In the genomic region with DNA sequence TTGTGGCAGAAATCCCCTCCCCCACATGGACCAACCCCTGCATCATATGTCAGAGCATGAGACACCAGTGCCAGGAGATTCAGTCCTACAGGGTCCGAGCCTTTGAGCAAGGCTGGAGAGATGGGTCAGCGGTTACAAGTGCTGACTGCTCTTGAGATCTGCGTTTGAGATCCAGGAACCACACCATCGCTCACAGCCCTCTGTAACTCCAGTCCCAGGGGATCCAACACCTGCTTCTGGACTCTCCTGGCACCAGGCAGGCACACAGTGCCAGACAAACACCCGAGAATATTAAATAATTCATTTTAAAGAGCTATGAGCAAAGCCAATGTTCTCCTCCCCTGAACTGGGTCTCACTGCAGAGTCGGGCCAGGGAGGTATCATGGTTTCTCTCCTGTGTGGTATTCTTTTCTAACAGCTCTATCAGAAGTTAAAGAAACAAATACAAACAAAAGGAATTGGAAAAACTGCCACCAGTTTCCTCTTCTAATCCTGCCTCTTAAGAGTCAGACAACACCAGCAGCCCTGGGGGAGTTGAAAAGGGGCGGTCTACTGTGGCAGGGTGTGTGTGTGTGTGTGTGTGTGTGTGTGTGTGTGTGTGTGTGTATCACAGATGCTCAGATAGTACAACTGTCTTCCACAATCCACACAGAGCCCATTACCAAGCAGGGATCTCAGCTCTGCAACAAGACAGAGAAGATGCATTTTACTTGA, we compare ENCODE assay signal across 16 mouse cellular contexts. TPM values are rescaled to one million over a fixed set of nuclear protein-coding genes. Genes with fewer than 3 reads are reported as not detected.
A peak's percentile ranks its signal among the peaks of the same experiment; 100 is the strongest.
DNase-seq lines count a peak whose midpoint lies in the region; ATAC-seq and TF ChIP-seq lines count a peak whose summit lies in the region.
"Had no signal": no experiment of that assay in that cellular context is flagged by ENCODE, and none has a peak within 500 bp of the region (broad histone marks: within the 10 kb centered on the region; RNA-seq: fewer than 3 reads in every experiment).

No protein-coding gene starts in this region.

- peak; percentile 70 for DNase-seq in heart, embryonic 10.5 days (ENCODE audit: low spot score)
- DNase-seq in heart, postnatal 4 days, result no peak
- peak; percentile 14 for DNase-seq in liver, embryonic 11.5 days (ENCODE audit: low spot score)
- no peak for DNase-seq in liver
- peak; percentile 26 for DNase-seq in splenic B cell, adult 2 months (ENCODE audit: low read depth, low spot score)
- no peak for DNase-seq in urinary bladder, postnatal 10 days (ENCODE audit: low spot score)
- no peak for DNase-seq in c-Kit-positive CD71-positive TER-119-positive erythroid progenitor cells, embryonic 14.5 days (ENCODE audit: low spot score)
- DNase-seq: adrenal gland, postnatal 10 days; cerebellum, adult 9-11 months; kidney, adult 2 months; right cerebral cortex, postnatal 14 days had no signal

- peak overlapping the region; percentile 86 for H3K27ac ChIP-seq in heart, embryonic 10.5 days
- no peak overlapping the region for H3K27ac ChIP-seq in liver, embryonic 11.5 days (ENCODE audit: low read depth, low read length)
- H3K27ac ChIP-seq in bone marrow, adult 2 months (ENCODE audit: control insufficient read depth, insufficient read depth, low read depth, low read length, poor library complexity), result peak overlapping the region; percentile 16; the same call in 1 of the 2 replicates
- H3K27ac ChIP-seq: hindbrain, embryonic 12.5 days; limb, embryonic 13.5 days; midbrain, embryonic 12.5 days had no signal

- no peak overlapping the region for H3K9ac ChIP-seq in liver, embryonic 11.5 days (ENCODE audit: low read depth, low read length)
- H3K9ac ChIP-seq: hindbrain, embryonic 12.5 days; limb, embryonic 13.5 days; midbrain, embryonic 12.5 days had no signal

- H3K4me1 ChIP-seq in heart, embryonic 10.5 days, result peaks cover 51% of the 10 kb centered on the region
- peaks cover 20% of the 10 kb centered on the region for H3K4me1 ChIP-seq in liver, embryonic 11.5 days (replicated peaks; ENCODE audit: control insufficient read depth, insufficient read depth, low read length)
- H3K4me1 ChIP-seq in bone marrow, adult 2 months (ENCODE audit: control insufficient read depth, insufficient read depth, low read length), result peaks cover 16% of the 10 kb centered on the region
- H3K4me1 ChIP-seq: hindbrain, embryonic 12.5 days had no signal

- H3K4me2 ChIP-seq in liver, embryonic 11.5 days, result no peak overlapping the region
- H3K4me2 ChIP-seq: hindbrain, embryonic 12.5 days; limb, embryonic 13.5 days; midbrain, embryonic 12.5 days had no signal

- ATAC-seq in liver, embryonic 11.5 days (replicated peaks; ENCODE audit: low FRiP score), result no peak
- ATAC-seq: forebrain, embryonic 14.5 days had no signal

- 43% methylated on average over 7 of the region's 7 CpGs for WGBS in heart, embryonic 10.5 days
- WGBS in liver, embryonic 11.5 days, result 65% methylated on average over 7 of the region's 7 CpGs
- 67% methylated on average over 7 of the region's 7 CpGs for WGBS in bone marrow, adult 2 months

- TF ChIP-seq CTCF in bone marrow, adult 2 months (IDR thresholded peaks at IDR 0.05; ENCODE audit: control insufficient read depth, insufficient read depth, low read length), result no peak

- H3K4me3 ChIP-seq in heart, embryonic 10.5 days, result no peak overlapping the region
- no peak overlapping the region for H3K4me3 ChIP-seq in liver, embryonic 11.5 days (ENCODE audit: low read depth, low read length)
- H3K4me3 ChIP-seq in bone marrow, adult 2 months (replicated peaks; ENCODE audit: control insufficient read depth, low read depth, low read length), result no peak overlapping the region
- H3K4me3 ChIP-seq: hindbrain, embryonic 12.5 days; limb, embryonic 13.5 days; midbrain, embryonic 12.5 days had no signal

- no peaks in the 10 kb centered on the region for H3K9me3 ChIP-seq in heart, embryonic 10.5 days
- no peaks in the 10 kb centered on the region for H3K9me3 ChIP-seq in liver, embryonic 11.5 days (ENCODE audit: control insufficient read depth, low read length)
- H3K9me3 ChIP-seq: midbrain, embryonic 12.5 days had no signal

- no peaks in the 10 kb centered on the region for H3K27me3 ChIP-seq in heart, embryonic 10.5 days (ENCODE audit: insufficient read depth, poor library complexity, severe bottlenecking)
- H3K27me3 ChIP-seq in liver, embryonic 11.5 days (replicated peaks; ENCODE audit: control insufficient read depth, insufficient read depth, low read length), result no peaks in the 10 kb centered on the region
- no peaks in the 10 kb centered on the region for H3K27me3 ChIP-seq in splenic B cell, adult 2 months (ENCODE audit: control insufficient read depth, insufficient read depth, low read length, poor library complexity, severe bottlenecking)
- H3K27me3 ChIP-seq: hindbrain, embryonic 12.5 days; limb, embryonic 13.5 days; midbrain, embryonic 12.5 days had no signal

- no peak for TF ChIP-seq POLR2A in bone marrow, adult 2 months (IDR thresholded peaks at IDR 0.05; ENCODE audit: borderline replicate concordance, control insufficient read depth, low read depth, low read length)

- no peaks in the 10 kb centered on the region for H3K36me3 ChIP-seq in heart, embryonic 10.5 days
- no peaks in the 10 kb centered on the region for H3K36me3 ChIP-seq in liver, embryonic 11.5 days (ENCODE audit: control insufficient read depth, insufficient read depth, low read length)
- H3K36me3 ChIP-seq in splenic B cell, adult 2 months (ENCODE audit: control insufficient read depth, insufficient read depth, low read length, poor library complexity, severe bottlenecking), result no peaks in the 10 kb centered on the region
- H3K36me3 ChIP-seq: hindbrain, embryonic 12.5 days; limb, embryonic 13.5 days; midbrain, embryonic 12.5 days had no signal

RNA-seq across cellular contexts. Expression of a gene that starts 47.4 kb away (rescaled TPM):
- 40.8 and 46.6 TPM in 2 replicates for polyA plus RNA-seq in heart, embryonic 10.5 days (2016; fragmentation: Nextera tagmentation; extraction: Ambion mirVana)
- total RNA-seq in heart, postnatal 4 days (2021), result 1 to 10 TPM; 6.8 to 8.0 TPM
- polyA plus RNA-seq in liver, embryonic 11.5 days (2014; fragmentation: Nextera tagmentation; extraction: Ambion mirVana), result 55.0 and 55.3 TPM in 2 replicates
- 23.6 and 30.9 TPM in 2 replicates for polyA plus RNA-seq in bone marrow, adult 2 months (2011; ENCODE audit: insufficient read depth, insufficient read length, low replicate concordance, missing spikeins)

Comparison
In these comparisons a context has a peak if more than half of its experiments do, and no peak if none do; other contexts are left out.
1. DNase-seq: peak in heart, embryonic 10.5 days (single experiment), liver, embryonic 11.5 days (single experiment) and splenic B cell, adult 2 months (single experiment); none in heart, postnatal 4 days (single experiment), liver (single experiment), urinary bladder, postnatal 10 days (single experiment) and c-Kit-positive CD71-positive TER-119-positive erythroid progenitor cells, embryonic 14.5 days (single experiment).